Mouse (Mus musculus) frontal cortex, postnatal 14 days (tissue): ENCODE measurements around the gene Ccdc81.

Experiments
- DNase-seq, 2 experiments: peaks; one replicate each; pipeline ENCODE4 v3.0.0; 2022; ENCODE audit warnings: low spot score in 2 of 2

Gene Ccdc81

DNA sequence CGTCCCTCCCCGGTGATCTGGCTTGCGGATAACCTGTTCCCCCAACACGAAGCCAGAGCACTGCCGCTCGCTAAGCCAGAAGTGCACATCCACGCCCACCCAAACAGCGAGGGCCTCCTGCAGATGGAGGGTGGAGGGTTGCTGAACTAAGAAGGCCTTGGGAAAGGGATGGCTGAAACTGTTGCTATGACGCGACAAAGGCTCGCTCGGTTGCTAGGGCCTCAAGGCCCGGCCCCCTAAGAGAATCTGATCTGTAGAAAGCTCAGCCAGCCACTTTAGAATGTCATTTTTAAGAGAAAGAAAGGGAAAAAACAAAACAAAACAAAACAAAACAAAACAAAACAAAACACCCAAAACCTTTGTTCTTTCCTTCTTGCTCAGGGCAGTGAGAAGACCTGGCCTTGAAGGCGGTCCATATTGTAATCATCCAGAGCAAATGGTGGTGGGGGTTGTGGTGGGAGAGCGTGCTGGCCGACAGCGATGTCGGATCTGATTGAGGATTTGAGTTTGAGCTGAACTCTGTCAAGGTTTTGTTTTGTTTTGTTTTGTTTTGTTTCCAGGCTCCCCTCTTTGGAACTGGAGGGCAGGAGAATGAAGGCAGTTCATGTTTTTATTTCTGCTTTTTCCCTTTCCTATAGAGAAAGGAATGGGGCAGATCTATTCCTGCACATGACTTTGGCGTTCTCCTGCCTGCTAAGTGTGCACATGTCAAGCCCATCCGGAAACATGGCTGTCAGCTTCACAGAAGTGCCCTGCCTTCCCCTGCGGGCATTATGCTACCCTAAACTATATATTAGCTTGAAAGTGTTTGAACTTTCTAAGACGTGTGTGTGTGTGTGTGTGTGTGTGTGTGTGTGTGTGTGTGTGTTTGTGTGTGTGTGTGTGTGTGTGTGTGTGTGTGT, at the start of gene Ccdc81:
Gene Ccdc81, minus strand, starts transcription at position 188 of the 902 bp plus-strand sequence.
- no peak for DNase-seq

DNA sequence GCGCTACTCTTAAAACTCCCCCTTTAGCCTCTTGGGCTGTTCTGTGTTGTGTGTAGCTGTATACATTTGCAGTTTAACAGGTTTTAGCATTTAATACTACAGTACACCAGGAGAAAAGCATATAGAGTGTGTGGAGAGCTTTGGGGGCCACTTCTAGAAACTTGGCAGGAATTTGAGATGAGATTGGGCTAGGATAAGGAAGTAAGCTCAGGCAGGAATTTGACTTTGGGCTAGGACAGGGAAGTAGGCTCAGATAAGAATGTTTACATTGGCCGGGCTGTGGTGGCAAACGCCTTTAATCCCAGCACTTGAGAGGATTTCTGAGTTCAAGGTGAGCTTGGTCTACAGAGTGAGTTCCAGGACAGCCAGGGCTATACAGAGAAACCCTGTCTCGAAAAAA, 46.0 kb upstream of the Ccdc81 start:
- no peak for DNase-seq

DNA sequence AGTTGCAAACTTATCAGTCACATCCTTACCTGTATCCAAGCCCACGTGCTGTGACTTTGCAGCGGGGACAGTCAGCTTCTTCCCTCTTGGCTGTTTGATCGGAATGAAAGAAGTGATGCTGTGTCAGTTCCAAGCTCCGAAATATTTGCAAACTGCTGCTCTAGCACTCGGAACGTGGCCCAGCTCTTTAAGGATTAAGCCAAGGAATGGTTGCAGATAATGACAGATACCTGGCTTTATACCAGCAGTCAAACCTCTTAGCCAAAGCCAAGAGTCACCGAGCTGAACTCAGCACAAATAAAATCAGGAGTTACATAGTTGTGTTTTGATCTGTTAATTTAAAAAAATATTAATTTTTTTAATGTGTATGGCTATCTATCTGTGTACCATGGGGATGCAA, 44.6 kb upstream of the Ccdc81 start:
- DNase-seq = no peak

- DNase-seq = peak; percentile 84 to 88
Observed at GRCm38 (mm10) chr7:89940571-89941463, 37.4 kb upstream of the Ccdc81 start, which contains the start of gene Hikeshi. Gene Hikeshi, minus strand, starts transcription at chr7:89941204.

DNA sequence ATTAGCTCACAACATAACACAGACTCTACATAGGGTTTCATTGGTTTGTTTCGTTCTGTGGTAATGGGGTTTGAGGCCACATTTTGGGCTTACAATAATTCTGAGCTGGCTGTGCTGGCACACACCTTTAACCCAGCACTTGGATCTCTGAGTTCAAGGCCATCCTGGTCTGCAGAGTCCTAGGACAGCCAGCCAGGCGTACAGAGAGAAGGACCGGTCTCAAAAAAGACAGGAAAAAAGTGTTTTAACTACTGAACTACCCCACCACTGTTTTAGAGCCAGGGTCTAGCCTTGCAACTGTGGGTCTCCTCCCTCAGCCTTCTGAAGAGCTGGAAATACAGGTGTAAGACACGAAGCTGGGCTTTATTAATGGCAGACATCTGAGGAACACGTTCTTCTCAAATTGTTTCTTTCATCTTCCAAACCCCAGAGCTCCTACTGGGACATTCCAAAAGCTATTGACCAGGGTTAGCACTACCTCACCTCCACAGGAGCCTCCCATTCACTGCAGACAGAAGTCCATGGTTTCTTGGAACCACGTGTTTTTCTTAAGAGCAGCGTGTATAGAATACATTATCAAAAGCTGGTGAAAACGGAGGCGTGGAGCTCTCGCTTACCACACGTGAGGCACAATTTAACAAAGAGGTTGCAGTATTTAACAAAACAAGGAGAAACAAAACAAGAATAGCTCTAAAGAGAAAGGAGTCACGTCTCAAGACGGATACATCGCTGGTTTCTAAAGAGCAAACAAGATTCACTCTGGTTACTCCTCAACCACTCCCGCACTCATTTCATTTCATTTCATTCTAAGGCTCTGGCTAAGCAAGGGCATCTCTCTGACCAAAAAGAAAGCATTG, 36.3 kb upstream of the Ccdc81 start:
- DNase-seq = no peak

- DNase-seq = peak; percentile 27 to 34
Observed at GRCm38 (mm10) chr7:89923441-89924180, 20.2 kb upstream of the Ccdc81 start.

GRCm38 (mm10) chr7:89917776-89918175, 14.3 kb upstream of the Ccdc81 start:
- no peak for DNase-seq

GRCm38 (mm10) chr7:89916711-89917110, 13.3 kb upstream of the Ccdc81 start:
- DNase-seq = no peak

DNA sequence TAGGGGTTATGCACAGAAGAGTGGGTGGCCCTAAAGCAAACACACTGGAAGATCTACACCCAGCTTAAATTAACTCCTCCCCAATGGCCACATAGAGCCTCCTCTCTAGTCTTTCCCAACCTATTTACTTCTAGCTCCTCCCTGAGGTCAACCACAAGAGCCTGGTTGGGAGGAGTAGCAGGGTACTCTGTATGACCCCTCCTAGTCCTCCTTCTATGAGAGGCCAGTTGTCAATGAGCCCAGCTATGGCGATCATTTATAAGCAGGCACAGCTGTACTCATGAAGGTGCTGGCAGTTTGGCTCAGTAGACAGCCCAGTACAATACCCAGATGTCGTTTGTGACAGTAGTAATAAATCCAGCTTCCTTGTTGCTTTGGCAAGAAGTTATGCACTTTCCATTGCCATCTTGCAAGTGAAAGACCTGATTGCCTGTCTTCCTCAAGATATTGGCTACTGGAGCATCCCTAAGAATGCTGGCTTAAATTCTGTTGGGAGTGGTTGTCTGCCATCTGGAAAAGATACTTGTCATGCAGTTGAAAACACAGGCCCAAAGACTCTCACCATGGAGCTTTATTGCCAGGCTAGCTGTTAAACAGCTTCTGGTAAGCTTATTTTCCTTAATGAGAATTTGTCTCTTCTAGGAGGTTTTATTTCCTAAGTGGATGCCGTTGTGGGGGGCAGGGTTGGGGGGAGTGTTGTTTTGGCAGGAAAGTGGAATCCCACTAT, 10.2 kb upstream of the Ccdc81 start:
- no peak for DNase-seq

DNA sequence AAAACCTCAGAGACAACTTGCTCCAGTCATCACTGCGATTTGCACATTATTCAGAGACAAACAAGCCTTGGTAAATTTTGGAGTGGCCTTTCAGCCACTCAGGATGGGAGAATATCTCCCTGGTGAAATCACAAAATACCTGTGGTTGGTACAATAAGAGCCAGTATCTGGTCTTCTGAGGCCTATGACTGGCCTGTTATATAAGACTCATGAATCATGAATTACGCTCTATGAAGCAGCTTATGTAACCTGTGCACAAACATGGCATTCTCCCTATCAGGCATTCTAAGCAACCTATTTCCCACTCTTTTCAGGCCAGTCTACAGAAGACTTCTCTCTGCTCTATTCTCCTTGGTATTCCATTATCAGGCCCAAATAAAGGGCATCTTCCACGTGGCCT, 8.9 kb upstream of the Ccdc81 start:
- DNase-seq = no peak

DNA sequence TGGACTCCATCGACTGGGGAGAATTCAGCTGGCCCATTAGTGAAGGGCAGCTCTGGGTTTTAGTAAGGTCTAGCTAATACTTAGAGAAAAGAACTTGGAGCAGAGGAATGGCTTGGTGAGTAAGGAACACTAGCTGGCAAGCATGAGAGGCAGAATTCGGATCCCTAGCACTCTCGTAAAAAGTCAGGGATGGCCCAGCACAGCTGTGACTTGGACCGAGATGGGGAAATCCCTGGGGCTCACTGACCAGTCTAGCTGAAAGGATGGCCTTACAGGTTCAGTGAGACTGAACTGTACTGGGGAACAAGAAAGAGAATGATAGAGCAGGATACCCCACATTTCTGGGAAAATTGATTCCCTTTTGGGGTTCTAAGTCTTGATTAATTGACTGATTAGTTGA, 6.3 kb upstream of the Ccdc81 start:
- no peak for DNase-seq

DNA sequence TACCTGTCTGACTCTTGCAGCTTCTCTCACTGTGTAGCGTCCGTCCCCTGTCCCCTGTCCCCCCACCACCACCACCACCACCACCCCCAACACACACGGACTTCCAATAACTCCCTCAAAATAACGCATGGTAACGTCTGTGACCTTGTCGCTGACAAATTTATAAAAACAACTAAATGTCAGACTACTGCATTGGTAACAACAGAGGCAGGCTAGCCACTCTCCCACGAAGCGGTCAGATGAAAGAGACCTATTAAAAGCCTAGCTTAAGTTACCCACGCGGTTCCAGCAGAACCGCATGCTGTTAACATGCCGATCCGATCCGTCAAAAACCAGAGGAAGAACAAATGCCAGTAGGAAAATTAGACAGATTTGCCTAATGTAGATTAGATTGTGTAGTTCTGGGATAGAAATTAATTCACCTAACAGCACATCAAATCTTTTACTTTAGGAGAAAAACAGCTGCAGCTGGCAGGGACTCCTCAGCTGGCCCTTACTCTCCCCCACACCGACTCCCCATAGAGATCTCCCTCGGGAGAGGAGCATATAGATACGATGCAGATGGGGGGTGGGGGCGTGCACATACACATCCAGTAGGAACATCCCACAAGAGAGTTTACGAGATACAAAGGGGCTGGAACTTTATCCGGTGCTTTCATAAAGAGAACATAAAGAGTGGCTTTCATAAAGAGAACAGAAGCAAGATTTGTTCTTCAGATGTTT, 5.6 kb upstream of the Ccdc81 start:
- no peak for DNase-seq

DNA sequence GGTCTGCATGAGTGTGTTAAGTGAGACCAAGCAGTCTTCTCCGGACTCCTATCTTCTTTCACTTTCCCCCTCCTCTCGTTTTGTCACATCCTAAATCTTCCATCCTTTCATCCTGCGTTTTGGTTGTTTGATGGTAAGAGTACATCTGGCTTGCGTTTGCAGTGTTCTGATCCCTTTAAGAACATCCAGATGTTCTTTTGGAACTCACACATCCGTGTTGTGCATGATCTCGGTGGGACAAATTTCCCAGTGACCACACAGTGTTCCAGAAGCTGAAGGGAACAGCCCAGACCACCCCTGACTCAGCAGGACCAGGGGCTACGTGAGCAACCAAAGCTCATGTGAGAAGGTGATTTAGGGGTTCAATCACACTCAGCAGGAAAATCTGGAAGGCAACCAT, 5.0 kb upstream of the Ccdc81 start:
- no peak for DNase-seq

GRCm38 (mm10) chr7:89907950-89908349, 4.5 kb upstream of the Ccdc81 start:
- peak; percentile 18 to 73 for DNase-seq

DNA sequence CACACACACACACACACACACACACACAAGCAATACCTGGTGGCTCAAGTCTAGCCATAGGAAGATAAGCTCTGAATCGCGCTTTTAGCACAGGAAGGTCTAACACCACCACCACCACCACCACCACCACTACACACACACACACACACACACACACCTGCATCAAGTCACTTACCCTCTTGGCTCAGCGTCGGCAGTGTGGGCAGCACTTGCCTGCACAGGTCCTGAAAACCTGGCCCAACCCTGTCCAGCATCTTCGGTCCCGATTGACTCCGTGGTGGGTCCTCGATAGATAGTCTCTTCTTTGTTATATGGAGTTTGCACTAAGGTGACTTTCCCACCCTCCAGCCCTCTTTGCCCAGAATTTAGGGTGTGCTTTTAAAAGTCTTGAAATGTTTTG, 422 bp downstream of the Ccdc81 start:
- DNase-seq = no peak

GRCm38 (mm10) chr7:89891856-89892255, 11.6 kb downstream of the Ccdc81 start:
- DNase-seq = no peak

GRCm38 (mm10) chr7:89891412-89891811, 12.0 kb downstream of the Ccdc81 start:
- DNase-seq = no peak

DNA sequence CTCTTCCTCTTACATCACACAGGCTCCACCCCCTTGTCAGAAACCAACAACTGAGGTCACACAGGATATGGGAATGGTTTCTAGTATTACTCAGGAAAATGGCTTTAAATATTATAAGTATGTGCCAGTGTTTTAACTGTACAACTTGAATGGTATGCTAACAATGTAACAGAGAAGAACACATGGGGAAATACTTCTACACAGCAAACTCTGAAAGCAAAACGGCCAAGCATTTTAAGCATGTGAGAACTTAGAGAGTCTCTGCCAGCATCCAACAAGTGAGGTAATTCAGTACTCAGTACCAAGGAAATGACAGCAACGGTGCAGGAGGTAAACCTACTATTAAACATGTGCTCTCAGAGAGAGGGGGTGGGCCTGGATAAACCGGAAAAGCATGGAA, 18.9 kb downstream of the Ccdc81 start:
- DNase-seq = no peak

- no peak for DNase-seq
Observed at GRCm38 (mm10) chr7:89879686-89880085, 23.7 kb downstream of the Ccdc81 start.

GRCm38 (mm10) chr7:89867221-89867620, 36.2 kb downstream of the Ccdc81 start:
- no peak for DNase-seq
